Mouse (Mus musculus) midbrain, embryonic 14.5 days (tissue): ENCODE data around the gene Myo1c. TPM values are rescaled to one million over a fixed set of nuclear protein-coding genes. Genes with fewer than 3 reads are reported as not detected.
"Not testable (repeated sequence)": the region's sequence is repeated elsewhere in the genome, so short reads cannot be mapped to it uniquely, and the experiment has no call there.

Experiments
- ATAC-seq: fragments of 200-750 bp; cut with Nextera tagmentation; 2 replicates; pipeline ENCODE4 v1.8.0; 2017; ENCODE audit warnings: moderate number of reproducible peaks, moderate library complexity; ENCODE audit not compliant: low FRiP score, low TSS enrichment
- DNase-seq: peaks from one replicate; pipeline ENCODE4 v3.0.0-alpha.2; 2015
- H3K27ac ChIP-seq: fragments of 300-500 bp; sonication (generic); replicated peaks from 2 replicates; pipeline ENCODE4 v1.5.1; 2014; ENCODE audit warnings: mild to moderate bottlenecking, low read depth, low read length, moderate library complexity
- H3K27me3 ChIP-seq: fragments of 300-500 bp; sonication (generic); 2 replicates; pipeline ENCODE4 v1.6.1; 2014; ENCODE audit warnings: low read length, control low read depth, mixed read lengths; ENCODE audit not compliant: control insufficient read depth, insufficient read depth
- H3K36me3 ChIP-seq: fragments of 300-500 bp; sonication (generic); 2 replicates; pipeline ENCODE4 v1.6.1; 2014; ENCODE audit warnings: low read length, control low read depth; ENCODE audit not compliant: control insufficient read depth, insufficient read depth
- H3K4me1 ChIP-seq: fragments of 300-500 bp; sonication (generic); 2 replicates; pipeline ENCODE4 v1.6.1; 2014; ENCODE audit warnings: mild to moderate bottlenecking, antibody characterized with exemption, low read length, control low read depth; ENCODE audit not compliant: control insufficient read depth, insufficient read depth
- H3K4me2 ChIP-seq: fragments of 300-500 bp; sonication (generic); 2 replicates; pipeline ENCODE4 v1.6.1; 2014; ENCODE audit warnings: mild to moderate bottlenecking, low read length, moderate library complexity
- H3K4me3 ChIP-seq: fragments of 300-500 bp; sonication (generic); replicated peaks from 2 replicates; pipeline ENCODE4 v1.5.1; 2014; ENCODE audit warnings: low read depth, low read length
- H3K9ac ChIP-seq: fragments of 300-500 bp; sonication (generic); replicated peaks from 2 replicates; pipeline ENCODE4 v1.6.1; 2014; ENCODE audit warnings: mild to moderate bottlenecking, low read length, moderate library complexity
- H3K9me3 ChIP-seq: fragments of 300-500 bp; sonication (generic); 2 replicates; pipeline ENCODE4 v1.6.1; 2016; ENCODE audit warnings: low read length, control low read depth, mixed read lengths; ENCODE audit not compliant: control insufficient read depth
- WGBS: fragments of 180-500 bp; shearing (Covaris S2); extraction: QIAGEN DNeasy Blood & Tissue Kit; methylation state at CpG from one replicate; pipeline ENCODE4 v1.1.7; 2014; 5-methylcytosine and 5-hydroxymethylcytosine counted together
- polyA plus RNA-seq: library from polyadenylated mRNA; unstranded; fragments of >200 nt; fragmentation: Nextera tagmentation; extraction: Ambion mirVana; gene quantifications from 2 replicates; pipeline ENCODE4 v1.2.1, GENCODE M21; 2014

The Myo1c gene
- polyA plus RNA-seq, 1 experiment from 2014 or later = 5.2 TPM

GRCm38 (mm10) chr11:75684956-75685355 is 34.7 kb downstream of the Myo1c start:
- H3K9ac ChIP-seq = no peak overlapping the region
- H3K4me1 ChIP-seq = peaks cover 12% of the 10 kb centered on the region
- WGBS = 85% methylated on average over 2 of the region's 2 CpGs
- no peak overlapping the region for H3K4me3 ChIP-seq
- no peak overlapping the region for H3K4me2 ChIP-seq
- H3K27ac ChIP-seq = no peak overlapping the region
- ATAC-seq (no peak), DNase-seq (no peak)
- no peaks in the 10 kb centered on the region for H3K9me3 ChIP-seq
- H3K36me3 ChIP-seq = peaks cover 7% of the 10 kb centered on the region
- no peaks in the 10 kb centered on the region for H3K27me3 ChIP-seq

GRCm38 (mm10) chr11:75687343-75687993 is 37.2 kb downstream of the Myo1c start:
- H3K27me3 ChIP-seq = no peaks in the 10 kb centered on the region
- H3K36me3 ChIP-seq = peaks cover 20% of the 10 kb centered on the region
- ATAC-seq = no peak
- no peak overlapping the region for H3K9ac ChIP-seq
- H3K9me3 ChIP-seq = no peaks in the 10 kb centered on the region
- 90% methylated on average over 2 of the region's 2 CpGs for WGBS
- H3K4me2 ChIP-seq = no peak overlapping the region
- H3K27ac ChIP-seq = no peak overlapping the region
- no peak for DNase-seq
- H3K4me3 ChIP-seq = no peak overlapping the region
- no peaks in the 10 kb centered on the region for H3K4me1 ChIP-seq

GRCm38 (mm10) chr11:75688132-75688531 is 37.8 kb downstream of the Myo1c start:
- no peak overlapping the region for H3K4me3 ChIP-seq
- no peak for ATAC-seq
- no peaks in the 10 kb centered on the region for H3K4me1 ChIP-seq
- peaks cover 23% of the 10 kb centered on the region for H3K36me3 ChIP-seq
- no peaks in the 10 kb centered on the region for H3K27me3 ChIP-seq
- H3K27ac ChIP-seq = no peak overlapping the region
- H3K9me3 ChIP-seq = no peaks in the 10 kb centered on the region
- DNase-seq = no peak
- H3K4me2 ChIP-seq = no peak overlapping the region
- 91% methylated on average over 2 of the region's 2 CpGs for WGBS
- H3K9ac ChIP-seq = no peak overlapping the region

GRCm38 (mm10) chr11:75689977-75690376 is 39.7 kb downstream of the Myo1c start:
- WGBS = 91% methylated on average over 1 of the region's 1 CpGs
- Histone ChIP-seq H3K9me3 (no peaks in the 10 kb centered on the region), H3K4me3 (no peak overlapping the region), H3K4me2 (no peak overlapping the region), H3K27ac (no peak overlapping the region), H3K36me3 (peaks cover 36% of the 10 kb centered on the region), H3K4me1 (no peaks in the 10 kb centered on the region), H3K9ac (no peak overlapping the region), H3K27me3 (no peaks in the 10 kb centered on the region)
- DNase-seq (no peak), ATAC-seq (no peak)

GRCm38 (mm10) chr11:75691047-75691446 is 40.7 kb downstream of the Myo1c start:
- DNase-seq = no peak
- Histone ChIP-seq H3K4me2 (no peak overlapping the region), H3K36me3 (peaks cover 42% of the 10 kb centered on the region), H3K9me3 (no peaks in the 10 kb centered on the region), H3K4me3 (no peak overlapping the region), H3K27me3 (no peaks in the 10 kb centered on the region), H3K4me1 (no peaks in the 10 kb centered on the region), H3K9ac (no peak overlapping the region), H3K27ac (no peak overlapping the region)
- no peak for ATAC-seq

GRCm38 (mm10) chr11:75693570-75693969 is 43.3 kb downstream of the Myo1c start:
- ATAC-seq = no peak
- no peak for DNase-seq
- Histone ChIP-seq H3K4me1 (no peaks in the 10 kb centered on the region), H3K4me3 (no peak overlapping the region), H3K9me3 (no peaks in the 10 kb centered on the region), H3K27me3 (no peaks in the 10 kb centered on the region), H3K36me3 (peaks cover 66% of the 10 kb centered on the region), H3K4me2 (no peak overlapping the region), H3K9ac (no peak overlapping the region), H3K27ac (no peak overlapping the region)
- 95% methylated on average over 5 of the region's 5 CpGs for WGBS

- H3K4me1 ChIP-seq, H3K9ac ChIP-seq, H3K27ac ChIP-seq, H3K27me3 ChIP-seq, H3K4me2 ChIP-seq, H3K4me3 ChIP-seq, ATAC-seq, H3K9me3 ChIP-seq, DNase-seq: not testable (repeated sequence)
- H3K36me3 ChIP-seq = peaks cover 81% of the 10 kb centered on the region
- 96% methylated on average over 3 of the region's 3 CpGs for WGBS
Measured at GRCm38 (mm10) chr11:75697464-75697863, 47.2 kb downstream of the Myo1c start.

GRCm38 (mm10) chr11:75700557-75700956 is 50.3 kb downstream of the Myo1c start:
- ATAC-seq = no peak
- H3K36me3 ChIP-seq = peaks cover 85% of the 10 kb centered on the region

GRCm38 (mm10) chr11:75702761-75703160 is 52.5 kb downstream of the Myo1c start:
- Histone ChIP-seq H3K4me3 (no peak overlapping the region), H3K4me1 (no peaks in the 10 kb centered on the region), H3K27me3 (no peaks in the 10 kb centered on the region), H3K9me3 (no peaks in the 10 kb centered on the region), H3K27ac (no peak overlapping the region), H3K36me3 (peaks cover 76% of the 10 kb centered on the region), H3K4me2 (no peak overlapping the region), H3K9ac (no peak overlapping the region)
- no peak for DNase-seq
- 94% methylated on average over 6 of the region's 6 CpGs for WGBS
- no peak for ATAC-seq

More at GRCm38 (mm10) chr11:75700557-75700956, 50.3 kb downstream of the Myo1c start:
- no peak overlapping the region for H3K27ac ChIP-seq
- no peaks in the 10 kb centered on the region for H3K9me3 ChIP-seq
- WGBS = 96% methylated on average over 5 of the region's 5 CpGs
- H3K27me3 ChIP-seq = no peaks in the 10 kb centered on the region
- H3K4me1 ChIP-seq = no peaks in the 10 kb centered on the region
- H3K9ac ChIP-seq = no peak overlapping the region
- H3K4me3 ChIP-seq = no peak overlapping the region
- no peak for DNase-seq
- H3K4me2 ChIP-seq = no peak overlapping the region
